Mouse (Mus musculus) stomach, postnatal 0 days (tissue): Measurements from ENCODE around the gene Dock8.

ENCODE experiments used
- CTCF ChIP-seq: IDR thresholded peaks from 2 replicates; pipeline ENCODE4 v1.5.1; 2016; ENCODE audit warnings: antibody characterized with exemption, low read depth, mild to moderate bottlenecking, moderate library complexity
- EP300 ChIP-seq: optimal IDR thresholded peaks from 2 replicates; pipeline ENCODE3; 2016; ENCODE audit warnings: antibody characterized with exemption

DNA sequence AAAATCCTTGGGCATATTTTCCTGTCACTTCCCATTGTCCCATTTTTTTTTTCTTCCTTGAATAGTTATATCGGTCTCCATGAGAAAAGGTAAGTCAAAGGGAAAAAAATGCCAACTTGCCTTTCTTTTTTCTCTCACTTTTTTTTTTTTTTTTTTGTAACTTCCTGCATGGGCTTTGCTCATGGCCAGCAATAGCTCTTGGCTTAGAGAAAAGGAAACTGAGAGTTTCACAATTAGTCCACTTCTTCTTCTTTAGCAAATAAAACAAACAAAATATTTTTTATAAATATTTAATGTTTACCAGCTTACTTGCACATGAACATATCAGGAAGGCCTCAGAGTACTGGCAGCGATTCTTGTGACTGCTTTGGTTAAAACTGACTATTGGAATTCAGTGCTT lies 33.1 kb upstream of the Dock8 start:
- TF ChIP-seq CTCF = no peak
- TF ChIP-seq EP300 = no peak
